Mouse (Mus musculus) kidney, postnatal 4 days (tissue): Measurements from ENCODE around the gene Rnaset2a.
A peak's percentile ranks its signal among the peaks of the same experiment; 100 is the strongest.
"Not testable (repeated sequence)": the region's sequence is repeated elsewhere in the genome, so short reads cannot be mapped to it uniquely, and the experiment has no call there.

Experiments
- DNase-seq, 2 experiments: peaks; one replicate each; pipeline ENCODE4 v3.0.0; 2021; ENCODE audit warnings: mixed read lengths in 2 of 2

Rnaset2a gene

GRCm38 (mm10) chr17:8138116-8138515 lies 9.8 kb downstream of the Rnaset2a start:
- not testable (repeated sequence) for DNase-seq

- not testable (repeated sequence) for DNase-seq
Observed at GRCm38 (mm10) chr17:8130849-8131248, 17.0 kb downstream of the Rnaset2a start.

- not testable (repeated sequence) for DNase-seq
Observed at GRCm38 (mm10) chr17:8129578-8129977, 18.3 kb downstream of the Rnaset2a start.

GRCm38 (mm10) chr17:8128326-8128993 lies 19.4 kb downstream of the Rnaset2a start:
- not testable (repeated sequence) for DNase-seq

GRCm38 (mm10) chr17:8124586-8124985 lies 23.3 kb downstream of the Rnaset2a start:
- not testable (repeated sequence) for DNase-seq

- DNase-seq = not testable (repeated sequence)
Observed at GRCm38 (mm10) chr17:8122974-8123373, 24.9 kb downstream of the Rnaset2a start.

- DNase-seq = not testable (repeated sequence)
Observed at GRCm38 (mm10) chr17:8116928-8117327, 31.0 kb downstream of the Rnaset2a start.

- peak; percentile 14 to 45 for DNase-seq
Observed at GRCm38 (mm10) chr17:8116378-8116777, 31.5 kb downstream of the Rnaset2a start.

GRCm38 (mm10) chr17:8112199-8112598 lies 35.7 kb downstream of the Rnaset2a start:
- DNase-seq = not testable (repeated sequence)

- not testable (repeated sequence) for DNase-seq
Observed at GRCm38 (mm10) chr17:8101297-8101609, 46.6 kb downstream of the Rnaset2a start.

GRCm38 (mm10) chr17:8100405-8101296 lies 47.2 kb downstream of the Rnaset2a start:
- DNase-seq = peak in 1 of 2 experiments; percentile 30

- DNase-seq = not testable (repeated sequence)
Observed at GRCm38 (mm10) chr17:8096199-8096598, 51.7 kb downstream of the Rnaset2a start.

- peak in 1 of 2 experiments; percentile 8 for DNase-seq
Observed at GRCm38 (mm10) chr17:8095653-8096052, 52.2 kb downstream of the Rnaset2a start.

GRCm38 (mm10) chr17:8092537-8093526 lies 55.1 kb downstream of the Rnaset2a start:
- not testable (repeated sequence) for DNase-seq

- not testable (repeated sequence) for DNase-seq
Observed at GRCm38 (mm10) chr17:8091320-8091719, 56.6 kb downstream of the Rnaset2a start.

GRCm38 (mm10) chr17:8069847-8070246 lies 78.0 kb downstream of the Rnaset2a start:
- not testable (repeated sequence) for DNase-seq
